Mouse (Mus musculus) ES-Bruce4 (cell line): Measurements from ENCODE around the gene Csf3r.

Source experiments
- CTCF ChIP-seq: IDR thresholded peaks from one replicate; pipeline ENCODE4 v1.8.1; 2011; ENCODE audit warnings: low read depth, low read length
- POLR2A ChIP-seq: IDR thresholded peaks from one replicate; pipeline ENCODE4 v1.8.1; 2011; ENCODE audit warnings: low read length; ENCODE audit not compliant: insufficient read depth

GRCm38 (mm10) chr4:126057207-126058133 lies 33.1 kb downstream of the Csf3r start:
- TF ChIP-seq CTCF (no peak), POLR2A (no peak)
